Mouse (Mus musculus) cerebellum, adult 11-12 months (tissue): ENCODE data around the gene Rftn1.

ENCODE experiments used
- DNase-seq: peaks from one replicate; pipeline ENCODE4 v3.0.0; 2022

Rftn1 gene

GRCm38 (mm10) chr17:50013848-50014247 lies 176.6 kb downstream of the Rftn1 start:
- DNase-seq = no peak

GRCm38 (mm10) chr17:50010096-50010495 lies 180.4 kb downstream of the Rftn1 start:
- no peak for DNase-seq

GRCm38 (mm10) chr17:50006721-50007351 lies 183.6 kb downstream of the Rftn1 start:
- DNase-seq = peak; percentile 39

GRCm38 (mm10) chr17:50006338-50006720 lies 184.1 kb downstream of the Rftn1 start:
- no peak for DNase-seq

- peak; percentile 78 for DNase-seq
These were observed 187.3 kb downstream of the Rftn1 start for GRCm38 (mm10) chr17:50003156-50003555.

- DNase-seq = peak; percentile 90
These were observed 188.3 kb downstream of the Rftn1 start for GRCm38 (mm10) chr17:50002171-50002570.

- peak; percentile 69 for DNase-seq
These were observed 188.7 kb downstream of the Rftn1 start for GRCm38 (mm10) chr17:50001754-50002153.

- DNase-seq = peak; percentile 96
These were observed 189.9 kb downstream of the Rftn1 start for GRCm38 (mm10) chr17:50000580-50000979.

GRCm38 (mm10) chr17:49996626-49997152 lies 193.8 kb downstream of the Rftn1 start:
- no peak for DNase-seq

- no peak for DNase-seq
These were observed 194.4 kb downstream of the Rftn1 start for GRCm38 (mm10) chr17:49996097-49996496.

GRCm38 (mm10) chr17:49995226-49995625 lies 195.2 kb downstream of the Rftn1 start:
- no peak for DNase-seq

- no peak for DNase-seq
These were observed 196.8 kb downstream of the Rftn1 start for GRCm38 (mm10) chr17:49993631-49994030.

GRCm38 (mm10) chr17:49992625-49993603 lies 197.6 kb downstream of the Rftn1 start:
- DNase-seq = no peak

- no peak for DNase-seq
These were observed 200.9 kb downstream of the Rftn1 start for GRCm38 (mm10) chr17:49989583-49989982.

GRCm38 (mm10) chr17:49987095-49987494 lies 203.4 kb downstream of the Rftn1 start:
- DNase-seq = no peak

GRCm38 (mm10) chr17:49983478-49983877 lies 207.0 kb downstream of the Rftn1 start:
- no peak for DNase-seq

GRCm38 (mm10) chr17:49982611-49983390 lies 207.7 kb downstream of the Rftn1 start:
- no peak for DNase-seq

- no peak for DNase-seq
These were observed 208.9 kb downstream of the Rftn1 start for GRCm38 (mm10) chr17:49981591-49981990.

GRCm38 (mm10) chr17:49979761-49980285 lies 210.7 kb downstream of the Rftn1 start:
- DNase-seq = no peak

- no peak for DNase-seq
These were observed 213.1 kb downstream of the Rftn1 start for GRCm38 (mm10) chr17:49977424-49977790.

GRCm38 (mm10) chr17:49976678-49977423 lies 213.6 kb downstream of the Rftn1 start:
- DNase-seq = no peak

GRCm38 (mm10) chr17:49975481-49975880 lies 215.0 kb downstream of the Rftn1 start:
- DNase-seq = no peak
